Mouse (Mus musculus): ENCODE measurements at regions not wholly inside any gene's neighbourhood (a gene's known extent, or its start where the extent isn't known, plus 50 kb on each side); places are given as distances from the start of the nearest gene placed in this dataset.

GRCm38 (mm10) chr1:41054426-41054955 lies 249.1 kb downstream of the Tmem182 start:
- TF ChIP-seq CTCF (IDR thresholded peaks at IDR 0.05; ENCODE audit: low read depth, low read length) (no peak), POLR2A (IDR thresholded peaks at IDR 0.05; ENCODE audit: insufficient read depth, low read length) (no peak)
